Mouse (Mus musculus): ENCODE results near the gene Gart.

Gart gene

GRCm38 (mm10) chr16:91646681-91647419 is at the start of gene Gart:
Gene Gart, minus strand, starts transcription at chr16:91646952.
- DNase-seq (ENCODE audit: low read depth, low spot score) = peak; percentile 72

GRCm38 (mm10) chr16:91695108-91695755 is 48.5 kb upstream of the Gart start:
- no peak for DNase-seq (ENCODE audit: low read depth, low spot score)

DNA sequence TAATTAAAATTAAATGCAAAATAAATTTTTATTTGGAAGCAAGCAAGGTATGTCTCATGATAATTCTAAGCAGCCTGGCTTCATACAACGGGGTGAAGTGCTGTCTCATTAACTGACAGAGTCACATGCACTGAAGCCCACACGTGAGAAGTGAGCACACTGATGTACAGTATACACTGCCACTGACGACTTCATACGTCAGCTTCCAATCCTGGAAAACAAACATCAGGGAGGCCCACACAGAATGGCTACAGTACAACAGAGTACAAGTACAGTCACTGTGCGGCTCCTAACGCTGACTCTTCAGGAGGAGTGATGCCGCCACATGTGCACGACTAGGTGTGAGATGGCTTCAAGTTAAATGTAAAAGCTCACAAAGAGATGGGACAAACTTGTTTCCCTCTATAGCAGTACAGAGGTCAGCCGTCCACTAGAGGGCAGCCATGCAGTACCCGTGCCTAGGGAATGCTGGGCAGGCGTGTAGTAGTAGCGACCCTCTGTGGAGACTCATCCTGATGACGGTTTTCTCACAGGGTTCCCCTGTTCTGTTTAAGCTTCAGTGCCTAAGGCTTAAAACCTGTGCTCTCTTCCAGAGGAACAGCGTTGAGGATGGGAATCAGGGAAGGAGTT is 47.8 kb upstream of the Gart start:
- DNase-seq (ENCODE audit: low read depth, low spot score) = no peak

- DNase-seq (ENCODE audit: low read depth, low spot score) = no peak
Measured at GRCm38 (mm10) chr16:91689791-91690190, 43.0 kb upstream of the Gart start.

DNA sequence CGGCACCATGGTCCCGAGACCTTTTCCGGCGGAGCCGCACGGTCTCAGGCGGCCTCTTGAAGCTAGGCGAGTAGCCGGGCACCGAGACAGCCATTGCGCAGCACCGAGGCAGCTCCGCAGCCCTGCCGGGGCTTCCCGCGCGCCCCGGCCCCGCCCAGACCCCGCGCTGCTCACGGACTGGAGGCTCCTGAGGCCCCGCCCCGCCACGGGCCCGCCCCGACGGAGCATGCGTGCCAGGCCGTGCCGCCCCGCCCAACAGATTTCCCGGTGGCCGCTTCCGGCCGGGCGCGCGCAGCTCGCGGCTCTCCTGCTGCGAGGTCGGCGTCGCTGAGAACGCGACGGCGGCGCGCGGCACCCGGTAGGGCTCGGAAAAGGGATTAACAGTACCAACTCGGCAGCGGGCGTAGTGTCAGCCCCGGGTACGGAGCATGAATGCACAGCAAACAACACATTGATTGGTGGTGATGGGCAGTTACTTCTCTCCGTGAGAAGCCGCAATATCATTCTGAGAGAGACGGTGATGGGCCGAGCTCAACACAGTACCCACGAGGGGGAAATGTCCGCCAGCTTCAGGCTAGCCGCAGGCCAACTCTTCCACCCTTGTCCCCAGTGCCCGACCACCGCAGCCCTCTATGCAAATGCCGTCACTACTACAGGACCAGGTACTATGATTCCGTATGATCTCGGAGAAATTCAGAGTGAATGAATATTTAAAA is 42.0 kb upstream of the Gart start, which contains the start of gene Donson:
Donson (minus strand) TSS at position 152 of the 716 bp plus-strand sequence.
- DNase-seq (ENCODE audit: low read depth, low spot score) = peak; percentile 68

GRCm38 (mm10) chr16:91688023-91688618 is 41.4 kb upstream of the Gart start:
- DNase-seq (ENCODE audit: low read depth, low spot score) = no peak

- DNase-seq (ENCODE audit: low read depth, low spot score) = no peak
Measured at GRCm38 (mm10) chr16:91686369-91686768, 39.6 kb upstream of the Gart start.

- DNase-seq (ENCODE audit: low read depth, low spot score) = no peak
Measured at GRCm38 (mm10) chr16:91685526-91685925, 38.8 kb upstream of the Gart start.

DNA sequence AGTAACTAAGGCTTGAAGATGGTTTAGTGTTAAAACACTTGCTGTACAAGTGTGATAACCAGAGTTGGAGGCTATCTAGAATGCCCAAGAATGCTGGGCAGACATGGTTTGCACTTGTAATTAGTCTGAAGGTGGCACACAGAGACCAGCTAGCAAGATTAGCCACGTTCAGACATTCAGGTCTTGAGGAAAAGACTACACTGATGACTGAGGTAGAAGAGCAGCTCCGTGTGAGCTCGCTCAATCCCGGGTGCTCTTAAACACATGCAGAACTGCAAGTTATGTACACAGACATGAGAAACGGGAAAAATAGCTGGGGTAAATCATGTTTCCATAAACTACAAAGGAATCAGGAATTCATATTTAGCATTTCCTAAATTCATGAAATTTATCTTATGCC is 33.9 kb upstream of the Gart start:
- DNase-seq (ENCODE audit: low read depth, low spot score) = no peak

GRCm38 (mm10) chr16:91678147-91678911 is 31.6 kb upstream of the Gart start:
- DNase-seq (ENCODE audit: low read depth, low spot score) = no peak

- DNase-seq (ENCODE audit: low read depth, low spot score) = no peak
Measured at GRCm38 (mm10) chr16:91674500-91674899, 27.7 kb upstream of the Gart start.

- DNase-seq (ENCODE audit: low read depth, low spot score) = no peak
Measured at GRCm38 (mm10) chr16:91663795-91664194, 17.0 kb upstream of the Gart start.

- no peak for DNase-seq (ENCODE audit: low read depth, low spot score)
Measured at GRCm38 (mm10) chr16:91662336-91662735, 15.6 kb upstream of the Gart start.

GRCm38 (mm10) chr16:91661397-91661796 is 14.6 kb upstream of the Gart start:
- no peak for DNase-seq (ENCODE audit: low read depth, low spot score)

GRCm38 (mm10) chr16:91659798-91660197 is 13.0 kb upstream of the Gart start:
- no peak for DNase-seq (ENCODE audit: low read depth, low spot score)

- DNase-seq (ENCODE audit: low read depth, low spot score) = no peak
Measured at GRCm38 (mm10) chr16:91658471-91658870, 11.7 kb upstream of the Gart start.

- DNase-seq (ENCODE audit: low read depth, low spot score) = no peak
Measured at GRCm38 (mm10) chr16:91657285-91657684, 10.5 kb upstream of the Gart start.

- no peak for DNase-seq (ENCODE audit: low read depth, low spot score)
Measured at GRCm38 (mm10) chr16:91655285-91655684, 8.5 kb upstream of the Gart start.

DNA sequence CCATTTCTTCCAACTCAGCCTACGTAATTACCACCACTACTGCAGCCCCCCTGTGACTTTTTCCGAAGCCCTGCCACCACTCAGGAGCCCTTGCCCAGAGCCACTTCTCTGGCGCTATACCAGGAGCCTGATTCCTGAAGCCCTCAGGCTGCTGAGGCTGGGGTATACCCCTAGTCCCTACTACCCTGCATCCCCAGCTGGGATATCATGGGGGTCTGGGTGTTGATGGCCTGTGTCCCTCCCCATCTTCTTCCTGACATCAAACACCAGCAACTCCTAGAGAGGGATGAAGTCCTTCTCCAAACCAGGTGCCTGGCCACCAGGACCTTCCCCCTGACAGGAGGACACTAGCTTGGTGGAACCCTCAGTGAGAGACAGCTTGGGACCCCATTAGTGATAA is 5.4 kb upstream of the Gart start:
- DNase-seq (ENCODE audit: low read depth, low spot score) = no peak

- DNase-seq (ENCODE audit: low read depth, low spot score) = no peak
Measured at GRCm38 (mm10) chr16:91649781-91650180, 3.0 kb upstream of the Gart start.

- no peak for DNase-seq (ENCODE audit: low read depth, low spot score)
Measured at GRCm38 (mm10) chr16:91649246-91649645, 2.5 kb upstream of the Gart start.
